Mouse (Mus musculus) ovary, postnatal 14 days (tissue): ENCODE data around the gene Pxylp1.
A peak's percentile ranks its signal among the peaks of the same experiment; 100 is the strongest.

Source experiments
- DNase-seq: peaks from one replicate; pipeline ENCODE4 v3.0.0; 2022; ENCODE audit warnings: low spot score

Pxylp1 gene

DNA sequence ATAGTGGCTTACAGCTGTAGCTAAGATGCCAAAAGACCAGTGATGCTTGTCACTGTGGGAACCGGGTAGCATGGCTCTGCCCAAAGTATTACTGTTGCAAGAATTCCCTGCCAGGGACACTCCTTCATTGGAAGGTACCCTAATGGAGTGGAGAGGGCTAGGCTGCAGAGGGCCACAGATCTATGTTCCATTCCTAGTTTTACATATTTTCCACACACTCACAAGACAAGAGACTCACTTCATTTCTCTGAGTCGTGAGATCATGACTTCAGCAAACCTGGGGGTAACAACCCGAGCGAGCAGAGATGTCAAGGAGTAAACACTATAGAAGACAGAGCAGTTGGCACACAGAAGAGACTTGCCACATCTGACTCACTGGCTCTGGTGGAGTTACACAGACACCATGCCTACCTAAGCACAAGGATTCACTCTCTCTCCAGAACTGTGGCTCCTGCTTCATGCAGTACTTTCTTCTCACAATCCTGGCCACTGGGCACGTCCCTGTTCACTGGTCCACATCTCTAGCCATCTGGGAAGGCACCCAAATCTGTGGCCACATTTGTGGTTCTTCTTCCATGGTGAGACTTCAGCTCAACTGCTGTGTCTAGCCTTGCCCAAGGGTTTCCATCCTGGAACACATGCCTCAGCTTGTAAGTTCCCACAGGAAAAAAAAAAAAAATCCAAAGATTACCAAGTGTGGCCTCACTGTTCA lies 31.9 kb downstream of the Pxylp1 start:
- DNase-seq: no peak

DNA sequence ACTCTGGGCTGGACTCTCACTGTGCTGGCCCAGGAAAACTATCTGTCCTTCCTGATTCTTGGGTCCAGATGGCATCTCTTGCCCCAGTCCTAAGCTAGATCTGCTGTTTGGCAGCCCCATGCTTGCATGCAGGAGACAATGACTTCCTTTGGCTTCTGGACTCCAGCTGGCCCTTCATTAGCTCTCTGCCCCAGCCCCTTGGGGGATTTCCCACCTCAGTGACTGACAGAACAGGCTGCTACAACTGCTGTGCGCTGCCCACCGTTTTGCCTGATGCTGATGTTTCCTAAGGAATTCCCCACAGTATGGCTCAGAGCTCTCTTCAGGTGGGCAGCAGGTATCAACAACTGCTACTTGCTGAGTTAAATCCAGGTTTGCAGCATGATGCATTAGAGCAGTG lies 33.4 kb downstream of the Pxylp1 start:
- DNase-seq: no peak

DNA sequence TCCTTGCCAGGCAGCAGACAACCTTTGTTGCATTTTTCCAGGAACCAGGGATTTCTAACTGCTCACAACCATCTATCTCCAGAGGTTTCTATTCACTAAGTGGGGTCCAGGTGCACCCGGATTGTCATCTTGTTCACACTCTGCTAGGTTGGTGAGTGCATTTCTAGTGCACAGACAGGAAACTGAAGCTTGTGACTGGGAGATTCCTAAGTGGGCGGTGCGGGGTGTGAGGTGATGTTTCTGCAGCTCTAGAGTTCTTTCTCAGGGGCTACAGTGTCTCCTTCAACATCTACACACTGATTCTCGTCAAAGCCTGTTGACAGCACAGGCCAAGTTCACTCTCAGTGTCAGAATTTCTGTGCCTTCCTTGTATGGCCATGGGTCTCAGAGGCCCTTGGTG lies 34.6 kb downstream of the Pxylp1 start:
- no peak for DNase-seq

DNA sequence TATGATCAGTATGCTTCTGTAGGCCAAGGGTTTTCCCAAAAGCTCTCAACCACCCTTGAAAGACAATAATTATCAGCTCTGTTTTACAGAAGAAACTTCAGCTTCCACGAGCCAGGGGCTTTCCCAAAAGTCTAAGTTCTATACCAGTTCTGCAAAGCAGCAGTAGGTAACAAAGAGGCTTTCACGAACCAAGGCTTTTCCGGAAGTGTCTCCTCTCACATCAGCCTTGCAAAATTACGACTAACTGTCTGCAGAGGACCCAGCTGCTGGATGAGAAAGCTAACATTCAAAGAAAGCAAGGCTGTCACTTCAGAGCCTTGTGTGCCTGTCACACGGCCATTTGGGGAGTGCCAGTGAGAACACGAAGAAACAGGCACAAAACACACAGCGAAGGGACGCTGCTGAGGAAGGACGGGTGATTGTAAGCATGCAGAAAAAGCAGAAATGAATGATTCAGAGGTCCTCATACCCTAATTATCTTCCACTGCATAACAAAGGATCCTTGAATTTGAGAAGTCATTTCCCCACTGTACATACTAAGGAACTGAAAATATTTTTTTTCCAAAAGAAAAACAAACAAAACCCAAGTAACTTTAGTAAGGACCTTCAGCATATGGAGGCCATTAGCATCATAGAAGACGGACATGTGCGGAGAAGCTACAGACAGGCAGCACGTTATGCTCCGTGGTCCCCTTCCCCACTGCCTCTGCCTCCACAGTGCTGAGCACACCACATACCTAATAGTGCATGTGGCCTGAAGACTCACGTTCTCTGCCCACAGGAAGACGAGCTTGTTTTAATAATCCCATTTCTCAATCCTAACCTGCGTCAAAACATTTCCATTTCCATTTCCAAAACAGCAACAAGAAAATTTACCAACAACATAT lies 38.9 kb downstream of the Pxylp1 start:
- no peak for DNase-seq

DNA sequence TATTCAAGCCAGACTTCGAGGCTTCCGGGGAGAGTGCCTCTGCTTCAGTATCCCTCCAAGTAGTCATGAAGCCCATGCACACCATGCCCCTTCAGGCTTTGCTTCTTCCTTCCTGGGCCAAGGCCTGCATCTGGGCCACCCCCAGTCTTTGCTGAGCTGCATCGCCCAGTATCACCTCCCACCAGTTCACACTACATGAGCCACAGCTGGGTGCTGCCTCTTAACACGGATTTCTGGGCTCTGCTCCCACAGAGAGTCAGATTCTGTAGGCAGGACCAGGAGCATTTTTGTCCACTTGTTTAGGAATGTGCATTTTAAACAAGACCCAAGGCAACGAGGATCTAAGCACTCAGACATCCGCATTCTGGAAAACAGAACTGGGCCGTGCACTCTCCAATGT lies 40.8 kb downstream of the Pxylp1 start:
- no peak for DNase-seq

DNA sequence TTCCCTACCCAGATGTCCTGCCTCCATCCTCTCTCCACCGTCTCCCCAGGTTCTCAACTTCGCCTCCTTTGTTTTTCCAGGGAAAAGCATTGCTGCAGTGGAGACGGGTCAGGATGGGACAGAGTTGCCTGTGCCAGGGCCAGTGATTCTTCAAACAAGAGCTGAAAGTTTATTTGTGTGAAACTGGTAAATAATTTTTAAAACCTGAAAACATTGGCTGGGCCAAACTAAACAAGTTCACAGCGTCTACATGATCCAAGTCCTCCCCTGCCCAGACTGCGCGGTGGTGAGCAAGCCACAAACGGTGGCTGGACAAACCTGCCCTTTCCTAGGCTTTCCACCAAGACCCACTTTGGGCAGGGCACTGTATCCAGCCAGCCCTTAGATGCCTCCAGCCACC lies 41.4 kb downstream of the Pxylp1 start:
- DNase-seq: no peak

DNA sequence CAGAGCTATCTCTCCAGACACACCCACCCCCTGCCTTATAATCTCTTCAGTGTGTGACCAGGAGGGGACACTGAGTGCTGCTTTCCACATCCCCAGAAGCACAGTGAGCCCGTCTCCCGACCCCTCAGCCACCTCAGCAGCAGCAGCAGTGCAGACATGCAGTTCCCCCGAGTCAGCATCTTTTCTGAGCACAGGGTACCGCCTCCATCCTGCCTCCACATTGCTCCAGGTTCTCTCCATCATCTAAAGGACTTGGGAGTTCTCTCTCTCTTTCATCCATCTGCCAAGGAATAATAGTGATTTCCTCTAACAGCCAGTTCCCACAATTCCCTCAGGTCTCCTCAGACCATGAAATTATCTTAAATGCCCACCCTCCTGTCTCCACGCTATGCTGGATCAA lies 43.5 kb downstream of the Pxylp1 start:
- DNase-seq: no peak

DNA sequence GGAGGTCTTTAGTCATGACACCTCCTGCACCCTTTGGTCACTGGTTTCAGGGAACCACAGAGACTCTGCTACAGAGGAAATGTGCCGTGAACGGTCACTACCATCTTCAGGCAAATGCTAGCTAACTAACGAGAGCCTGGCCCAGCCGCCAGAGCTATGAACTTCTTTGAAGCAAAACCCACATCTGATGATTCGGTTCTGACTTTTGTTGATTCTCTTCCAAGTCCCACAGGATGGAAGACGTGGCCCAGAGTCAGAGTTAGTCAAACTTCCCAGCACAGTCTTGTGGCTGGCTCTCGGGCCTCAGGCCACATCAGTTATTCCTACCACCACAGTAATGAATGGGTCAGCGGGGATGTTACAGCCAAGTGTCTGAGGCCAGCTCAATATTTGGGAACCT lies 46.1 kb downstream of the Pxylp1 start:
- no peak for DNase-seq

DNA sequence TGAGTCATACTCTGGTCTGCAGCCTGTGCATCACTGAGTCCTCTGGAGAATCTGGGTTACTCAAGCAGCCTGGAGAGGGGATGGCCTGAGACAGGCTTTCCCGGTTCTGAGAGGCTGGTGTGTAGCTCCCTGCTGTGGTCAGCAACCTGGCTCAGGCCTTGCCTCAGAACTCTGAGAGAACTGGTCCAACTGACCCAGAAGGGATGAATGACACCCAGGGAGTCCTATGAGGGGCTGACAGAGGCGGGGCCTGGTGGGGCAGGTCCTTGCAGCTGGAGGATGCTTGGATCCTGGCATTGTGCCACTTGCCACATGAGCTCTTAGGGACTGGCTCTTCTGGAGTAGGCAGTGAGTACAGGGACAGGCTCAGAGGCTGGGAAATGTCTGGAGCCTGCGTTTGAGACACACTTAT lies 47.7 kb downstream of the Pxylp1 start:
- peak; percentile 39 for DNase-seq

DNA sequence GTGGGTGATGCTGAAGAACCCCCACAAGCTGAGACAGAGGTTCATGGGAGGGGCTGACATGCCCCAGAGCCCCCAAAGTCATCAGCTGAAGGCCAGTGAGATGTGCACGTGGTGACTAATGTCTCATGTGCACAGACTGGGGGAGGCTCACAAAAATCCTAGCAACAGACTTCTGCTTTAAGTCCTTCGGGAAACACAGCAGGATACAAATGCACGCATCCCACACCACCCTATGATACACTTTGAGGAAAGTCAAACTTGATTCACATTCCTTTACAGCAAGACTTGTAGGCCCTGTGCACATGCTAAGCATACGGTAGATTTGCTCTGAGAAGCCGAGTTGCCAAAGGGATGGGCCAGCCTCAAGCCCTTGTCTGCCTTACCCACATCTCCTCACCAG lies 53.1 kb downstream of the Pxylp1 start:
- no peak for DNase-seq

DNA sequence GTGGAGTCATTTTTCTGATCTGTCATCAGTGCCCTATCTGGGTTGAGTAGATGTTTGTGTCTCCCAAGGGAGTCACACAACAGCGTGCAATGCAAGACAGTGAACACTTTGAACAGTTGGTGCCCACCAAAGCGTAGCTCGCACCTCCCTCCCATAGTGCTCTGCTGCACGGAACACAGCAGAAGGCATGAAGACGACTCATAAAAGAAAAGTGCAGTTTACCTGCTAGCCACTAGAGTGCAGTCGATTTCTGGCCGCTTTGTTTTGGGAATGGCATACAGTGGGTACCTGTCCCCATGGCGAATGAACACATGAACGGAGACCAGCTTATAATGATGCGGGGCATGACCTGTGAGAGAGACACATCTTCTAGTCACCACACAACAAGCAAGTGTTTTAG lies 53.6 kb downstream of the Pxylp1 start:
- no peak for DNase-seq

DNA sequence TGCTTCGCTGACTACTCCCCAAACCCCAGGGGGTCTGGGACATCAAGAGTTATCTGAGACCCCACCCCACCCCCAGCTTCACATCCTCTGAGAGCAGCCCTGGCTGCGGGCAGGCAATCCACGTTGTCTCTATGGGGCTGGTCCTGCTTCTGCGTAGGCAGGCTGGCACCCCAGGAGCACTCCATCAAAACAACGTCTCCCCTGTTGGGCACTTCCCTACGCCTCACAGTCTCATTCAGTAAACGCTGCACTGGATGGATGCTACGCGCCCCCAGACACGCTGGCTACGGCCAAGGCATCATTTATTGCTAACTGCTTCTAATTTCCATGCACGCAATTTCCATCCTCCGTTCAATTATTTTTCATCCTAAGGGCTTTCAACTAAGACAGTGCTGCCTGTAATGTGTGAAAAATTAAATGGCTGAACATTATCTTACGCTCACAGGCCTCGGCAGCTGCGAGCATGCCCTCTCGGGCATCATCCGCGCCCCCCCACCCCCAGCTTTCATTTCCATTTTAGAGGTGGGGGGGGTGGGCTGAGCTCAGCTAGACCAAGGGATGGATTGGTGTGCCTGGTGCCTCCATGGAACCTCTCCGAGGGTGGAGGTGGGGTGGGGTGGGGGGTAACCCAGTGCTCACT lies 54.6 kb downstream of the Pxylp1 start:
- DNase-seq: no peak

DNA sequence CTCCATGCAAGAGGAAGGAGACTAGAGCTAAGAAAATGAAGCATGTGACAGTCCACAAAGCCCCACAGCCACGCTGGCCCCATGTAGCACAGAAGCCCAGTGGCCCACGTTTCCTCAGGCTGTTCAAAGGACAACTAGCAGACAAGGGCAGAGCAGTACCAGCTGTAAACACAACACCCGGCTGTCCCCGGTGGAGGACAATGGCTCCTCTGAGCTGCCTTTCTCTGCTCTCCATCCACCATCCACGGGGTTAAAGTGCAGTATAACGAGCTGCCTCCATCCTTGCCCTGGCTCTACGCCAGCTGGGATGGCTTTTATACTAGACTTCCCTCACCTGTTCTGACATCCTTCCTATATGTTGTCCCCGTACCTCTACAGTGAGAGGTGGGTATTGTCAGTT lies 55.5 kb downstream of the Pxylp1 start:
- no peak for DNase-seq

DNA sequence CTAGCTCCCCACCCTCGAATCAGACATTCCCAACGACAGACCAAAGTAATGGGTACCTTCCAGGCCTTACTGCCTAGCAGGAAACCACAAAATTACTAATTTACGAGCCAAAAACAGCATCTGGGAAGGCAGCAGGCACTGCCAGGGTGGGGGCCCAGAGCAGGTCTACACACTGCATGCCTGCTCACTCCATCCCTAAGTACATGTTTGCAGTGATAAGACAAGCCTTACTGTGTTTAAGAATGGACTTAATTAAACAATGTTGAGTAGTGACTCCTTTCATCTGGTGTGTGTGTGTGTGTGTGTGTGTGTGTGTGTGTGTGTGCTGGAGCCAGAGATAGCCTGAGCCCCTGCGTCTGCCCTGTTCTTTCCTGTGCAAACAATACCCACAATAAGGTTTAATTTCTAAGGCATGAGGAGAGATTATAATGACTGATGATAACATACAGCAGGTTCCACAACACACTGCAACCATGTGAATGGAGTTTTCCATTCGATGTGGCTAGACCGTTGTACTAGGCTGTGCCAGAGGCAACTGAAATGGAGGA lies 57.0 kb downstream of the Pxylp1 start:
- DNase-seq: no peak

DNA sequence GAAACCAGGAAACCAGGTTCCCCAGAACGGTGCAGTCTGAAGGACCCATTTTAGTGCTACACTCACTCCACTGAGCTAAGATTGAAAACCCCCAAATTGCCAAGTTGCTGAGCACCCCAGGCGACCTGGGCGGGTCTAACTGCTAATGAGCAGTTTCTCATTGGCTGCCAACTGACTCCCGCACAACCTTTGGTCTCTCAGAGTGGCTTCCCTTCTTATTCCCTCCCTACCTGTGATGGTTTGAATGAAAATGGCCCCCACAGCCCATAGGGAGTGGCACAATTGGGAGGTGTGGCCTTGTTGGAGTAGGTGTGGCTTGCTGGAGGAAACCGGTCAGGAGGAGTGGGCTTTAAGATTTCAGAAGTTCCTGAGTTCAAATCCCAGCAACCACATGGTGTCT lies 58.9 kb downstream of the Pxylp1 start:
- no peak for DNase-seq

DNA sequence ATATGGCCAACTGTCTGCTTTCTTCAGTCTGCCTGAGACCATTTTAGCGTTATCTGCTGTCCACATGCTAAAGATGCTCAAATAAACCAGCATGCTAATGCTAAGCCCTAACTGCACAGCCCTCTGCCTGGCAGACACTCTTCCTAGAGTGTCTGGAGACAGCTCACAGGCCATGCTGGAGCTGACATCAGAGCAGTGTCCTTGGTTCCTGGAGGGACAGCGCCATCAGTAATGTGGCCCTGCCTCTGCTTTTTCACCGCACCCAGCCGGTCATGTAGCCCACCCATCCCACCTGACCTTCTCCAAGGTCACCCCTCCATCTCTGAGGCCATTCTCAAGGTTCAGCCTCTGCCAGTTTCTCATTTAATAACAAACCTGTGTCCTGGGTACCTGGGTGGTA lies 60.0 kb downstream of the Pxylp1 start:
- DNase-seq: no peak

DNA sequence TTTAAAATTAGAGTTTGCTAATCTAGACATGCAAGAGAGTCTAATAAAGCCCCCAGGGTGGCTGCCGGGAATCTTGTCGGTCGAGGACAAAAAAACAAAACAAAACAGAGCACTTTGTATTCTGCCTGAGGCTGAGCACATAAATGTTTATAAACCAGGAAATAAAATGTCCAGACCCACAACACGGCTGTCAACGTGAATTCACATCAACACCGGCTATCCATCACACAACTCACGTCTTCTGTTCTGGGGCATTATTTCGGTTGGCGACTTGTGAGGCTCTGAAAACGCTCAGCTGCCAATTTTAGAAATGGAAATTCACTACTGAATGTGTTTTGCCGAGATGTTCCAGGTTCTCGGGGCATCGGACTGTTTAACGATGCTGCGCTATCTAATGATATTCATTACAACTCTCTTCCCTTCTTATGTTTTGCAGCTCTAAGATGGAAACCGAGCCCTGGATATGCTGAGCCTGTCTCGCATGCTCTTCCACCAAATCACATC lies 61.6 kb downstream of the Pxylp1 start:
- no peak for DNase-seq

DNA sequence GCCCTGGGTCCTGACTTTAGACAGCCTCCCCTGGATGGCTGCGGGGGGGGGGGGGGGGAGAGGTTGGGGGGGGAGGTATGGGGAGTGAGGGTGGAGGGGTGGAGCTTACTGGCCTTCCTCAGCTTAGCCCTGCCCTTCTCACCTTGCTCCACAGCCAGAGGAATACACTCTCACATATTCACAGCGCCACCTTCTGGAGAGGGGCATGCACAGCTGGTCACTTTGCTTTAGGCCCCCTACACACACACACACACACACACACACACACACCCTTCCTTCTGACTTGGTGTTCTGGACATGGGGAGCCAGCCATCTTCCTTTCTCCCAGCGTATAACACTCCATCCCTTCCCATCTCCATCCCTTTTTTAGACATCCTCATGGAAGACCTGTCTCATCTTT lies 62.8 kb downstream of the Pxylp1 start:
- DNase-seq: no peak

DNA sequence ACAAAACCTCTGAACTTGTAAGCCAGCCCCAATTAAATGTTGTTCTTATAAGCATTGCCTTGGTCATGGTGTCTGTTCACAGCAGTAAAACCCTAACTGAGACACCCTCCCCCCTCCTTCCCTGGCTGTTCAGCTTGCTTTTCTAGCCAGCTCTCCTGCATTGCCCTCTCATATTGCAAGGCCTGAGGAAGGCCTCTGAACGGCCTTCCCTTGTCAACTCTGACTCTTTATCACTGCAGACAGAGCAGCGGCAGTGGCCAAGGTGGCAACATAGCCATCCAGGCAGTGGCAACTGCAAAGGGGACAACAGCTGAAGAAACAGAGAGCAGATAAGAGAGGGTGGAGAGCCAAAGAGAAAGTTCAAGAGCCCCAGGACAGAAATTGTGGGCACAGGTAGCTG lies 64.4 kb downstream of the Pxylp1 start:
- DNase-seq: no peak

DNA sequence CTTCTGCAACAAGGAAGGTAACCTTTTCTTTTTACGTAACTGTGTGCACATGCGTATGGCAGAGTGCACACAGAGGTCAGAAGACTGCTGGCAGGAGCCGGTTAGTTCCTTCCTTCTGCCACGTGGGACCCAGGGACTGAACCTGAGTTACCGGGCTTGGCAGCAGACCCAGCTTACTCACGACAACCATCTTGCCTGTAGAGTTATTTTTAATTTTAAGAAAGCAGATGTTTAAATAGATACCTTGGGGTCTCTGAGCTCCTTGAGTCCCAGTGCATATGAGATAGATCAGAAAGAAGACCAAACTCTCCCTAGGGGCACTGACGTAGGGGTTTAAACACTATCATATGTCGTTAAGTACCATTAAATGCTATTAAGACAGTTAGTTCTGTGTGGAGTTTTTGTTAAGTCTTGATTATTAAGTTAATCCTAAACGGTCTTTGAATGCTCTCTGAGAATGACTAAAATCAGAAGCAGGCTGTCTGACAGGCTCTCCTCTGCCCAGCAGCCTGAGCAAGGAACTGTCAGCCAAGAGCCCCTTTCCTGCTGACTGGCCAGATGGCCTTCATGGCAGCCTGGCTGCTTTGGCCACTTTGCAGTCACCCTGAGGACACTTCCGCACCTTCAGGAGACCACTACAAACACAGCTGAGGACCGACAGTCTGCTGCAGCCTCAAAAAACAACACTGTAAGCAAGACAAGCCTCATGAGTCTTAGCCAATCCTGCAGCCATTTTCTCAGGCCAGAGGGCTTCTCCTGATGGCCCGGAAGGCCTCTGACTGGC lies 65.3 kb downstream of the Pxylp1 start:
- no peak for DNase-seq

DNA sequence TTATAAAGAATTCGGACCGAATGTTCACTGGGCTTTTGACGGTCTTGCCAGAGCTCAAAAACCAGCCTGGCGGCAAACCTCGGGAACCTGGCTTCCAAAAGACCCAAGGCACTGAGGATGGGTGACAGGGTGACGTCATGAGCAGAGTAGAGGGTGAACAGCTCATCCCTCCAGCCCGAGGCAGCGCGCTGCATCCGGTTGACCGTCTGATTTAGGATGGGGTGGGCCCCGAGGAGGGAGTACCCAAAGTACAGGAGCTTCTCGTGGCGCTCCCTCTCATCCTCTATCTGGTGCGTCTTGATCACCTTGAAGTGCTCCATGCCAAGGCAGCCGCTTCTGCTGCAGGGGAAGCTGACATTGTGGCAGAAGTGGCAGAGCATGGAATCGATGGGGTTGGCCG lies 67.6 kb downstream of the Pxylp1 start:
- DNase-seq: no peak

DNA sequence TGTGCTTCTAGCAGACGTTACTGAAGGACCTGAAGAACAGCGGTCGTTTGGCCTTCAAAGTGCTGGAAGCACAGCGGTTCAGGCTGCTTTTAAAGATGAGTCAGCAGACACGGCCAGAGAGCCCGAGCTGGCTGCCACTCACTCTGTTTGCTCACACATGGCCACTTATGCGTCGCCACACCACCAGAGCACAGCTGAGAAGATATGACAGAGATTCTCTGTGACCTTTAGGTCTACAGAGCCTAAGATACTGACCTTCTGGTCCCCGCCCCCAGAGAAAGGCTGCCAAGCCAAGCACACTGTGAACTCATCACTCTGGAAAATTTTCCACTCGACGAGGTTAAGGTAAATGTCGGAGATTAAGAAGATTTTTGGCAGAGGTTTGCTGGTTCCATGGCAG lies 68.4 kb downstream of the Pxylp1 start:
- DNase-seq: no peak
